Mouse (Mus musculus) lung, adult 2 months (tissue): ENCODE results near the gene Tbx1.

Experiments used
- CTCF ChIP-seq: fragments of 200-500 bp; IDR thresholded peaks from 2 replicates; pipeline ENCODE4 v1.5.1; 2011; ENCODE audit warnings: mild to moderate bottlenecking, low read length, control low read depth; ENCODE audit not compliant: insufficient read depth
- POLR2A ChIP-seq: fragments of 200-500 bp; IDR thresholded peaks from 2 replicates; pipeline ENCODE4 v1.6.1; 2011; ENCODE audit warnings: low read depth, mild to moderate bottlenecking, control low read depth, low read length, borderline replicate concordance; ENCODE audit errors: extremely low read depth

DNA sequence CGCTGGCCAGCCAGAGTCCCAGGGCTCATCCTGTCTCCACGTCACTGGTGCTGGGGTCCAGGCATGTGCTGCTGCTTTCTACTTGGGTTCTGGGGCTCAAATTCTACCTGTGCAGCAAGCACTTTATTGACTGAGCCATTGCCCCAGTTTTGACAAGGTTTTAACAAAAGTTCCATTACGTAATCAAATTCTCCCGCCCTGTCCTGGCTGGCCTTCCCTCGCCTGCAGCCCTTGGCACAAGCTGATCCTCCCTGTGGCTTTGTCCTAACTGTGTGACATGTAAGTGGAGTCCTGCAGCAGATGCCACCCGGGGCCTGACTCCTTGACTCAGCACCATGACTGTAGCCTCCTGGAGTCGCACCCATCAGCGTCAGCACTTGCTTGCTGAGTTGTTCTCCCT is 16.3 kb downstream of the Tbx1 start:
- no peak for TF ChIP-seq CTCF
- no peak for TF ChIP-seq POLR2A
